Mouse (Mus musculus) urinary bladder, postnatal 14 days (tissue): ENCODE results near the gene Copz2.
A peak's percentile ranks its signal among the peaks of the same experiment; 100 is the strongest.
"Not testable (repeated sequence)": the region's sequence is repeated elsewhere in the genome, so short reads cannot be mapped to it uniquely, and the experiment has no call there.

Experiments
- DNase-seq: peaks from one replicate; pipeline ENCODE4 v3.0.0; 2021; ENCODE audit warnings: low spot score

Gene Copz2

GRCm38 (mm10) chr11:96829403-96829812 is 20.3 kb upstream of the Copz2 start:
- DNase-seq = peak; percentile 93

- DNase-seq = peak; percentile 99
These were observed 19.7 kb upstream of the Copz2 start, which contains the start of gene Nfe2l1 for GRCm38 (mm10) chr11:96829813-96830538. TSS of gene Nfe2l1 (minus strand) at chr11:96829968.

- no peak for DNase-seq
These were observed 19.0 kb upstream of the Copz2 start for GRCm38 (mm10) chr11:96830539-96831216.

- no peak for DNase-seq
These were observed 18.2 kb upstream of the Copz2 start for GRCm38 (mm10) chr11:96831516-96831915.

- no peak for DNase-seq
These were observed 17.1 kb upstream of the Copz2 start for GRCm38 (mm10) chr11:96832541-96832940.

- no peak for DNase-seq
These were observed 16.7 kb upstream of the Copz2 start for GRCm38 (mm10) chr11:96832973-96833372.

- no peak for DNase-seq
These were observed 15.5 kb upstream of the Copz2 start for GRCm38 (mm10) chr11:96834127-96834526.

GRCm38 (mm10) chr11:96837298-96837697 is 12.4 kb upstream of the Copz2 start:
- no peak for DNase-seq

GRCm38 (mm10) chr11:96838341-96838740 is 11.3 kb upstream of the Copz2 start:
- no peak for DNase-seq

- no peak for DNase-seq
These were observed 10.2 kb upstream of the Copz2 start for GRCm38 (mm10) chr11:96839428-96839827.

GRCm38 (mm10) chr11:96839877-96840276 is 9.8 kb upstream of the Copz2 start:
- DNase-seq = no peak

- no peak for DNase-seq
These were observed 9.4 kb upstream of the Copz2 start for GRCm38 (mm10) chr11:96840290-96840689.

GRCm38 (mm10) chr11:96843627-96844026 is 6.0 kb upstream of the Copz2 start:
- DNase-seq = no peak

GRCm38 (mm10) chr11:96847240-96847639 is 2.4 kb upstream of the Copz2 start:
- no peak for DNase-seq

- no peak for DNase-seq
These were observed 976 bp upstream of the Copz2 start for GRCm38 (mm10) chr11:96848694-96849093.

- not testable (repeated sequence) for DNase-seq
These were observed 525 bp upstream of the Copz2 start for GRCm38 (mm10) chr11:96849145-96849544.

GRCm38 (mm10) chr11:96857446-96857845 is 7.8 kb downstream of the Copz2 start:
- DNase-seq = no peak

GRCm38 (mm10) chr11:96859635-96860034 is 10.0 kb downstream of the Copz2 start:
- no peak for DNase-seq

GRCm38 (mm10) chr11:96860564-96860963 is 10.9 kb downstream of the Copz2 start:
- DNase-seq = peak; percentile 89

GRCm38 (mm10) chr11:96861446-96861845 is 11.8 kb downstream of the Copz2 start:
- peak; percentile 63 for DNase-seq

GRCm38 (mm10) chr11:96861878-96862289 is 12.2 kb downstream of the Copz2 start:
- DNase-seq = peak; percentile 95

GRCm38 (mm10) chr11:96862534-96862933 is 12.9 kb downstream of the Copz2 start:
- no peak for DNase-seq

GRCm38 (mm10) chr11:96863206-96863995 is 13.7 kb downstream of the Copz2 start:
- DNase-seq = peak; percentile 49
